Mouse (Mus musculus) myocyte (in vitro differentiated cells): Measurements from ENCODE around the gene Acss1. TPM values are rescaled to one million over a fixed set of nuclear protein-coding genes. Genes with fewer than 3 reads are reported as not detected.

Experiments
- H3K27me3 ChIP-seq: one replicate; pipeline ENCODE4 v1.6.1; 2011; ENCODE audit not compliant: control insufficient read depth, insufficient read depth, insufficient read length
- H3K36me3 ChIP-seq: one replicate; pipeline ENCODE4 v1.6.1; 2011; ENCODE audit not compliant: control insufficient read depth, insufficient read depth
- H3K4me2 ChIP-seq: one replicate; pipeline ENCODE4 v1.6.1; 2011; ENCODE audit warnings: low read depth, control low read depth
- H3K4me3 ChIP-seq: one replicate; pipeline ENCODE4 v1.5.1; 2011; ENCODE audit warnings: mild to moderate bottlenecking, control low read depth, moderate library complexity
- H3K79me2 ChIP-seq: one replicate; pipeline ENCODE4 v1.6.1; 2011; ENCODE audit not compliant: control insufficient read depth, insufficient read depth
- H3ac ChIP-seq: one replicate; pipeline ENCODE4 v1.6.1; 2011; ENCODE audit not compliant: control insufficient read depth, insufficient read length
- CEBPB ChIP-seq: IDR thresholded peaks from 2 replicates; pipeline ENCODE4 v1.6.1; 2011; ENCODE audit warnings: mild to moderate bottlenecking, moderate library complexity; ENCODE audit not compliant: poor library complexity, insufficient read depth, severe bottlenecking
- E2F4 ChIP-seq: IDR thresholded peaks from one replicate; pipeline ENCODE4 v1.6.1; 2011; ENCODE audit warnings: mild to moderate bottlenecking, control low read depth, moderate library complexity; ENCODE audit not compliant: insufficient read depth
- MAX ChIP-seq: IDR thresholded peaks from one replicate; pipeline ENCODE4 v1.6.1; 2011; ENCODE audit warnings: low read depth, mild to moderate bottlenecking, control low read depth
- MYOD1 ChIP-seq, 3 experiments: IDR thresholded peaks; one replicate each; pipeline ENCODE4 v1.6.1; 2011; ENCODE audit warnings: control low read depth in 2 of 3, low read depth in 2 of 3, mild to moderate bottlenecking in 2 of 3, moderate library complexity in 1 of 3; ENCODE audit not compliant: insufficient read length in 2 of 3, control insufficient read depth in 1 of 3
- MYOG ChIP-seq, 3 experiments: IDR thresholded peaks; one replicate each; pipeline ENCODE4 v1.6.1; 2011; ENCODE audit warnings: control low read depth in 2 of 3, low read depth in 2 of 3, mild to moderate bottlenecking in 2 of 3; ENCODE audit not compliant: insufficient read length in 2 of 3, control insufficient read depth in 1 of 3, insufficient read depth in 1 of 3
- POLR2A ChIP-seq: IDR thresholded peaks from one replicate; pipeline ENCODE4 v1.6.1; 2011; ENCODE audit warnings: low read depth, mild to moderate bottlenecking, control low read depth, moderate library complexity; ENCODE audit not compliant: insufficient read length
- POLR2AphosphoS2 ChIP-seq: IDR thresholded peaks from one replicate; pipeline ENCODE4 v1.6.1; 2011; ENCODE audit warnings: low read depth, control low read depth; ENCODE audit not compliant: insufficient read length
- REST ChIP-seq: IDR thresholded peaks from one replicate; pipeline ENCODE4 v1.6.1; 2011; ENCODE audit warnings: mild to moderate bottlenecking, control low read depth, moderate library complexity; ENCODE audit not compliant: insufficient read depth, insufficient read length
- SRF ChIP-seq: IDR thresholded peaks from one replicate; pipeline ENCODE4 v1.6.1; 2011; ENCODE audit warnings: low read depth; ENCODE audit not compliant: control insufficient read depth, insufficient read length
- TCF12 ChIP-seq: IDR thresholded peaks from one replicate; pipeline ENCODE4 v1.6.1; 2011; ENCODE audit warnings: mild to moderate bottlenecking, control low read depth; ENCODE audit not compliant: poor library complexity, insufficient read depth, severe bottlenecking
- TCF3 ChIP-seq: IDR thresholded peaks from one replicate; pipeline ENCODE4 v1.6.1; 2011; ENCODE audit warnings: low read depth, control low read depth; ENCODE audit not compliant: insufficient read length
- USF1 ChIP-seq: IDR thresholded peaks from one replicate; pipeline ENCODE4 v1.6.1; 2011; ENCODE audit warnings: low read depth, mild to moderate bottlenecking, control low read depth, moderate library complexity
- polyA plus RNA-seq: library from polyadenylated mRNA; unstranded; fragments of >200 nt; fragmentation: generic; extraction: Trizol; gene quantifications from one replicate; pipeline ENCODE4 v1.2.1, GENCODE M21; 2012; ENCODE audit warnings: missing spikeins

Acss1 gene
- polyA plus RNA-seq, 1 experiment = not detected

DNA sequence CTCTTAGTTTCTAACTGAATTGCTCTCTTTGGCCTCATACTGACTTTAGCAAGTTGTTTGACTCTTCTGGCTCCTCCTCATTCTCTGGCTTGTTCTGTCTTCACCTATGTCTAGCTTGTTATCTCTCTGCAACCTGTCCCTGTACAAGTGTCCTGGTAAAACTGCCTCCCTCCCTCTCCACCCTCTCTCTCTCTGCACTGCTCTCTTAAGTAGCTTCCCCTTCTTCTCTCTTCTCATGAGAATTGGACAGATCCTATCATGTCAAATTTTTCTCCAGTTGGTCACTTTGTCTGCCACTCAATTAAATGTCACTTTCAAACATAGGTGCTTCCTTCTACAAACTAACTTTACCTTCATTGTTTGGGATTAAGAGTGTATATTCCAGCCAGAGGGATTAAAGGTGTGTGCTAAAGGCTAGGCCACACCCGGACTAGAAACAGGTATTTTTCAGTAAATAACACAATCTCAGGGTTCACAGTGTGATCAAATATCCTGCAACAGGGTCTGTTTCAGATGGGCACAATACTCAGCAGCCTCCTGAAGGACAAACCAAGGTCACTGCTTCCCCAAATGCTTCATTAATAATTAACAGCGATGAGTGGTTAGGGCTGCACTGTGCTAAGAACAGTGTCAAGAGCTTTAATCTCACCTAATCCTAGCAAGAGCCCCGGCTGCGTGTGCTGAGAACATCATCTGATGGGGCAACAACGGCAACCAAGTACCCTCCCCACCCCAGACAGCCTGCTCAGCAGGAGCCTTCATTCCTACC is 4.0 kb downstream of the Acss1 start:
- H3K27me3 ChIP-seq = peaks cover 11% of the 10 kb centered on the region
- no peaks in the 10 kb centered on the region for H3K36me3 ChIP-seq
- no peaks in the 10 kb centered on the region for H3K79me2 ChIP-seq
- no peak overlapping the region for H3K4me3 ChIP-seq
- H3K4me2 ChIP-seq = no peak overlapping the region
- TF ChIP-seq TCF12 (no peak), TCF3 (no peak), MAX (no peak), POLR2A (no peak), POLR2AphosphoS2 (no peak), SRF (no peak), MYOG (IDR thresholded peaks at IDR 0.05; ENCODE audit: control insufficient read depth in 1 of 3, insufficient read depth in 1 of 3, insufficient read length in 2 of 3, low read depth in 2 of 3) (no peak), USF1 (no peak), CEBPB (no peak), E2F4 (no peak), MYOD1 (IDR thresholded peaks at IDR 0.05; ENCODE audit: control insufficient read depth in 1 of 3, insufficient read length in 2 of 3, low read depth in 2 of 3) (no peak), REST (no peak)
- no peak overlapping the region for H3ac ChIP-seq

DNA sequence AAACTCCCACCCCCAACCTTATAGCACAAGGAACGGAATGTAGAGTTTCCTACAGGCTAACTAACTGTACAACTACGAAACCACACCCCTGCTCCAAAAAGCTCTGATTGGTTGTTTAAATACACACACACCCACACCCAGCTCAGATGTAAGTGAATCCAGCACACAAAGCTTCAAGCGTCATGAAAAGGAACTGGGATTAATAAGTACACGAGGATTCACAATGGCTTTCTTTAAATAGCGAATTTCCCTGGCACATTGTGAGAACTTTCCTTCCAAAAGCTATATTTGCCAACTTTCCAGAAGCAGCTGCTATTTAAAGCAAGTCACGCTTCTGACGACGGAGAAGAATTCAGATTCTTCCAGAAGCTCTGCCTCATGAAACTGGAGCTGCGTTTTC is 5.0 kb downstream of the Acss1 start:
- Histone ChIP-seq H3K4me2 (peak overlapping the region; percentile 49), H3K27me3 (peaks cover 8% of the 10 kb centered on the region), H3K36me3 (no peaks in the 10 kb centered on the region), H3K4me3 (no peak overlapping the region), H3K79me2 (no peaks in the 10 kb centered on the region), H3ac (no peak overlapping the region)
- TF ChIP-seq CEBPB (no peak), MAX (no peak), TCF3 (no peak), POLR2A (no peak), SRF (no peak), POLR2AphosphoS2 (no peak)

DNA sequence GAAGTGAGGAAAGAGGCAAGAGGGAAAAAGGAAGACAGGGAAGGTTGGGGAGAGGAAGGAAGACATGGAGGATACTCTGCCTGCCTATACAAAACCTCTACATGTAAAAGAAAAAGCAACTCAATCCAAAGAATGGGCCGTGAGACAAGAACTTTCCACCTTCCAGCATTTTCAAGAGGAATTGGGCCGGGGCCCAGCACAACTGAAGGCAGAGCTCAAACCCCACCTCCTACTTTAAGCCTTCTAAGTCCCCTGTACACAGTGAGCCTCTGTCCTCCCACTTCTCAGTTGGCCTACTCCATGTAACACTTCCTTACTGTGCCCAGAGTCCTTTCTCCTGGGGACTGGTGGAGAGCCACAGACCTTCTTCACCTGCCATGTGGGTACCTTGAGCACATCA is 6.3 kb downstream of the Acss1 start:
- Histone ChIP-seq H3K4me2 (no peak overlapping the region), H3K79me2 (no peaks in the 10 kb centered on the region), H3K27me3 (no peaks in the 10 kb centered on the region), H3K4me3 (no peak overlapping the region), H3K36me3 (no peaks in the 10 kb centered on the region), H3ac (no peak overlapping the region)
- TF ChIP-seq POLR2A (no peak), REST (no peak), SRF (no peak), POLR2AphosphoS2 (no peak), MYOD1 (IDR thresholded peaks at IDR 0.05; ENCODE audit: control insufficient read depth in 1 of 3, insufficient read length in 2 of 3, low read depth in 2 of 3) (no peak), TCF12 (no peak), MYOG (IDR thresholded peaks at IDR 0.05; ENCODE audit: control insufficient read depth in 1 of 3, insufficient read depth in 1 of 3, insufficient read length in 2 of 3, low read depth in 2 of 3) (no peak), CEBPB (no peak), USF1 (no peak), MAX (no peak), E2F4 (no peak), TCF3 (no peak)

DNA sequence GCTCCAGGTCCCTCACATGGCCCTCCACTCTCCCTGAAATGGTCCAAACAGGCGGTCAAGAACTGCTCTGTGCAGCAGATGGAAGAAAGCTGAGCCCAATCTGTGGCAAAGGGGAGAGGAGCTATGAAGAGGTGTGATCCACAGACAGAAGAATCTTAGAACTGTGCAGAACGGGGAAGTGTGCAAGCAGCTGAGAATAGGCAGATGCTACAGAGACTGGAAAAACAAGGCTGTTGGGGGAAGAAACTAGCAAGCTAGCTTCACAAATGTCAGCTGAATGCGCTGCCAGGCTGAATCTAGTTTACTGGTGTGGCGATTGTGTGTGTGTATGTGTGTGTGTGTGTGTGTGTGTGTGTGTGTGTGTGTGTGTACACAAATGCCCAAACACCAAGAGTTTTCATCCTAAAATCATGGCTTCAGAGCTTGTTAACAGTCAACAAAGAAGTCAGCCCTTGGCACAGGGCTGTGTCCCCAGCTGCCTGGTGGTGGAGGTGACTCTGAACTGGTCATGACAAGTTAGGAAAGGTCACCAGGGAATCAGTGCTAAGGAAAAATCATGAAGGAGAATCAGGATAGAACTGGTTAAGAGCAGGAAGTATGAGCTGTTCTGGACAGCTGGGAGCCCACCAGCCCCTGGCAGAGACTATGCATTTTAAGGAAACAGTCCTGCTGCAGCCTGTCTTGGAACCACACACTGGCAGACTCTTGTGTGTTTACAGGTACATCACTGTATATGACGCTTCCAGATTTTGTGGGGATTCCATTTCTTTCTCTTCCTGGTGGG is 7.4 kb downstream of the Acss1 start:
- Histone ChIP-seq H3K4me3 (no peak overlapping the region), H3K4me2 (no peak overlapping the region), H3K36me3 (no peaks in the 10 kb centered on the region), H3ac (no peak overlapping the region), H3K79me2 (no peaks in the 10 kb centered on the region), H3K27me3 (no peaks in the 10 kb centered on the region)
- no peak for TF ChIP-seq TCF12
- no peak for TF ChIP-seq SRF

DNA sequence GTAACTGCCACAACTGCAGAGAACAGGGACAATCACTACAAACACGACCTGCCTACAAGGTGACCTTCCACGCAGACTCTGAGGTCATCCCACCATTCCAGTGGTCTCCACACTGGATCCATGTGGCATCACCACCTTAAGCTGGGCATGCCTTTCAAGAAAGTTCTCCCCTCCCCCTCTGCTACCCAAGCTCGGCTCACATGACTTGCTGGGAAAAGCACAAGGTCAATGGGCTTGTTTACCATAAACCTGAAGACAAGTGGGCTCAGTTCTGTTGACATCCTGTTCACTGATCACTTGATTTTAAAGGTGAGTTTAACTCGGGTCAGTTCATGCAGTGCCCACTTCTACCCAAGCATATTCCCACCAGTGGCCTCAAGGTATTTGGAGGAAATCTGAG is 8.3 kb downstream of the Acss1 start:
- H3K36me3 ChIP-seq = no peaks in the 10 kb centered on the region

More for the DNA sequence above, 8.3 kb downstream of the Acss1 start:
- Histone ChIP-seq H3ac (no peak overlapping the region), H3K4me2 (no peak overlapping the region), H3K79me2 (no peaks in the 10 kb centered on the region), H3K4me3 (no peak overlapping the region), H3K27me3 (no peaks in the 10 kb centered on the region)
- TF ChIP-seq REST (no peak), MYOG (IDR thresholded peaks at IDR 0.05; ENCODE audit: control insufficient read depth in 1 of 3, insufficient read depth in 1 of 3, insufficient read length in 2 of 3, low read depth in 2 of 3) (no peak), POLR2A (no peak), USF1 (no peak), TCF12 (no peak), MAX (no peak), MYOD1 (IDR thresholded peaks at IDR 0.05; ENCODE audit: control insufficient read depth in 1 of 3, insufficient read length in 2 of 3, low read depth in 2 of 3) (no peak), TCF3 (no peak), POLR2AphosphoS2 (no peak), E2F4 (no peak), CEBPB (no peak)
